Mouse (Mus musculus): ENCODE measurements around the gene Zswim9. TPM values are rescaled to one million over a fixed set of nuclear protein-coding genes. Genes with fewer than 3 reads are reported as not detected.

Zswim9 gene
- 9.8 and 15.7 TPM in 2 replicates for total RNA-seq (2014; fragmentation: Nextera tagmentation)
- 8.7 and 9.7 TPM in 2 replicates for total RNA-seq (2017)
- polyA plus RNA-seq (2012) = 1.8 and 2.4 TPM in 2 replicates

DNA sequence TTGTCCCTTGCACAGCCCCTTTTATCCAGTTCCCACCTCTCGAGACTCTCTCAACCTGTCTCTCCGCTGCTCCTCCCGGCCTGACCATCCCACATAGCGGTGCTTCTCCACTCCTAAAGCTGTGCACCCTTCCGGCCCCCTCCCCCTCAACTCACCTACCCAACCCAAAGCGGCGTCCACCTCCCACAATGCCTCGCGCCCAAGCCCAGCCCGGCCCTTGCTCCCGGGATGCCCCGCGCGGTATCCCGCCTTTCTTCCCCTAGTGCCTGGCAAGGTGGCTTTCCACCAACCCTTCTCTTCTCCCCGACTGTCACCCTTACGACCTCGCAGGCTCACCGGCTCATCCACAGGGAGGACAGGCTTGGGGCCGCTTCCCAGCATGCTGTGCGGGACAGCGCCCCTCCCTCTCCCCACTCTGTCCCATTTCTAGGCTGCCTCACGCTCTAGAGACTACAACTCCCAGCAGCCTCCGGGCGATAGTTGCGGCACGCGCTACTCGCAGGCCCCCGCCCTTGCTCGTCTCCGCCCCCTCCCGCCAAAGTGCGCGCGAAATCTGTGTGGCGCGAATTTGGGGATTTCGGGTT is at the start of gene Zswim9:
TSS of gene Zswim9 (minus strand) at position 414 of the 584 bp plus-strand sequence.
- TF ChIP-seq GATA2 (IDR thresholded peaks at IDR 0.05; ENCODE audit: borderline replicate concordance, low read depth, low read length) (no peak), CTCF (IDR thresholded peaks at IDR 0.05; ENCODE audit: low read depth, low read length) (no peak), GATA1 (IDR thresholded peaks at IDR 0.05; ENCODE audit: borderline replicate concordance, low read length) (no peak), TAL1 (conservative IDR thresholded peaks at IDR 0.05; ENCODE audit: low read depth, low read length) (no peak), POLR2AphosphoS5 (IDR thresholded peaks at IDR 0.05; ENCODE audit: insufficient replicate concordance, low read depth, low read length) (no peak)
- DNase-seq (ENCODE audit: low spot score) (peak; percentile 85), ATAC-seq (ENCODE audit: extremely low read depth, insufficient number of reproducible peaks, low FRiP score, poor library complexity, severe bottlenecking) (peak; percentile 89)
- no peaks in the 10 kb centered on the region for H3K9me3 ChIP-seq (replicated peaks)
- H3K27me3 ChIP-seq (ENCODE audit: insufficient read depth, low read length) = no peaks in the 10 kb centered on the region
- H3K4me3 ChIP-seq (ENCODE audit: low read depth, low read length) = peak within 1 kb of the TSS; percentile 83
- H3K36me3 ChIP-seq (replicated peaks) = peaks cover 66% of the 10 kb centered on the region
- peaks cover 48% of the 10 kb centered on the region for H3K4me1 ChIP-seq (ENCODE audit: insufficient read depth, low read depth, low read length)

DNA sequence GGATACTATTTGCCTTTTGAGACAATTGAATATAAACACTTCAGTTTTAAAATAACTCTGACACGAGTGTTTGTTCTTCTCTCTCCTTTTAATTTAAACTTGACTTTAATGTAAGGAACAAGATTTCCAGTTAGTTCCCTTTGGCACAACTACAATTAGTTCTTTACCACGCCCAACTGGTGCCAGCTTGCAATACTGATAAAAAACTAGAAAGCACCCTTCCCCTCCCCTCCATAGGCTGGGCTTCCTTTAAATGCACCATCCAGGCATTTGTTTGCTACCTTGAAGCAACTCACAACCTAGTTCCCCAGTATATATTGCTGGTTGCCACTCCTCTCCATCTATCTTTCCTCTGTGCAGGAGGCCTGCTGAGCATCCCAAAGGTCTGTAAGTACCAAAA is 45.8 kb upstream of the Zswim9 start, which contains the start of gene Pla2g4c:
TSS of gene Pla2g4c (plus strand) at position 340 of the 400 bp plus-strand sequence.
- Histone ChIP-seq H3K9me3 (replicated peaks) (no peaks in the 10 kb centered on the region), H3K4me1 (ENCODE audit: insufficient read depth, low read depth, low read length) (no peaks in the 10 kb centered on the region), H3K27me3 (ENCODE audit: insufficient read depth, low read length) (no peaks in the 10 kb centered on the region), H3K36me3 (replicated peaks) (peaks cover 2% of the 10 kb centered on the region), H3K4me3 (ENCODE audit: low read depth, low read length) (no peak within 1 kb of the TSS)
- no peak for DNase-seq (ENCODE audit: low spot score)
- no peak for TF ChIP-seq GATA1 (IDR thresholded peaks at IDR 0.05; ENCODE audit: borderline replicate concordance, low read length)
- no peak for TF ChIP-seq TAL1 (conservative IDR thresholded peaks at IDR 0.05; ENCODE audit: low read depth, low read length)
- TF ChIP-seq CTCF (IDR thresholded peaks at IDR 0.05; ENCODE audit: low read depth, low read length) = no peak
- TF ChIP-seq POLR2AphosphoS5 (IDR thresholded peaks at IDR 0.05; ENCODE audit: insufficient replicate concordance, low read depth, low read length) = no peak
- TF ChIP-seq GATA2 (IDR thresholded peaks at IDR 0.05; ENCODE audit: borderline replicate concordance, low read depth, low read length) = no peak
- ATAC-seq (ENCODE audit: extremely low read depth, insufficient number of reproducible peaks, low FRiP score, poor library complexity, severe bottlenecking) = no peak

DNA sequence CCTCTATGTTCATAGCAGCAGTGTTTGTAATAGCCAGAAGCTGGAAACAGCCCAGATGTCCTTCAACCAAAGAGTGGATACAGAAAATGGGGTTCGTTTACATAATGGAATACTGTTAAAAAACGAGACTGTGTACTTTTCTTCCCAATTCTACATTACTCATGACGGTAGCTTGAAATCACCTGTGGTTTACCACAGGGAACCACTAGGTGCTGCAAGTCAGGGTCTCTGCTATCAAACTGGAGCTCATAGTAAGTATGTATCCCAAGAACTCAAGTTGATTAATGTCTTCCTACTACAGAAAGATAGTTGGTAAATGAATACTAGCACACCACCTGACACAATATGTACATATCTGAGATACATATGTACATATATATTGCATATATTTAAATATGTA is 42.9 kb upstream of the Zswim9 start:
- Histone ChIP-seq H3K9me3 (replicated peaks) (no peaks in the 10 kb centered on the region), H3K4me3 (ENCODE audit: low read depth, low read length) (no peak overlapping the region), H3K4me1 (ENCODE audit: insufficient read depth, low read depth, low read length) (no peaks in the 10 kb centered on the region), H3K27me3 (ENCODE audit: insufficient read depth, low read length) (no peaks in the 10 kb centered on the region), H3K36me3 (replicated peaks) (peaks cover 2% of the 10 kb centered on the region)
- TF ChIP-seq GATA2 (IDR thresholded peaks at IDR 0.05; ENCODE audit: borderline replicate concordance, low read depth, low read length) = no peak
- no peak for TF ChIP-seq CTCF (IDR thresholded peaks at IDR 0.05; ENCODE audit: low read depth, low read length)
- TF ChIP-seq GATA1 (IDR thresholded peaks at IDR 0.05; ENCODE audit: borderline replicate concordance, low read length) = no peak
- ATAC-seq (ENCODE audit: extremely low read depth, insufficient number of reproducible peaks, low FRiP score, poor library complexity, severe bottlenecking) (no peak), DNase-seq (ENCODE audit: low spot score) (no peak)

DNA sequence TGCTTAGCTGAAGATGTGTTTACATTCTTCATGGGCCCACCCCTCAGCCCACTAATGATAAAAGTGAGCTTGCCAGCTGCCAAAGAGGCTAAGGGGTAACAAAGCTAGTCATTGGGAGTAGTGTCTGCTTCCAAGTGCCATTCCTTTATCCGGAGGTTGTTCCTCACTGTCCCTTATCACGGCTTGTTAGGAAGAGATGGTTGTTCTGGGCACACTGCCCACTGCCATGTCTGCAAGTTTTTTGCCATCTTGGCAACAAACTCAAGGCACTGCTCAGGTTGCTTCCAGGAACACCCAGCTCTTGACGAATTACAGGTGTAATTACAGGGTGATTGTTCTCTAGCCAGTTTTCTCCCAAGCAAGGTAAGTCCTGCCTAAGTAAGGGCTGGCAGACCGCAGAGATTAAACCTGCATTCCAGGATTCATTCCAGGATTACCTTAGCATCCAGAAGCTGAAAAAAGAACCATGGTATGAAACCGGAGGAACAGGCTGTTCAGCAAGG is 35.6 kb upstream of the Zswim9 start:
- H3K36me3 ChIP-seq (replicated peaks) = peaks cover 51% of the 10 kb centered on the region
- peaks cover 31% of the 10 kb centered on the region for H3K4me1 ChIP-seq (ENCODE audit: insufficient read depth, low read depth, low read length)
- DNase-seq (ENCODE audit: low spot score) = no peak
- no peak for TF ChIP-seq CTCF (IDR thresholded peaks at IDR 0.05; ENCODE audit: low read depth, low read length)
- no peak for TF ChIP-seq GATA1 (IDR thresholded peaks at IDR 0.05; ENCODE audit: borderline replicate concordance, low read length)
- TF ChIP-seq TAL1 (conservative IDR thresholded peaks at IDR 0.05; ENCODE audit: low read depth, low read length) = no peak
- no peak for TF ChIP-seq GATA2 (IDR thresholded peaks at IDR 0.05; ENCODE audit: borderline replicate concordance, low read depth, low read length)
- TF ChIP-seq POLR2AphosphoS5 (IDR thresholded peaks at IDR 0.05; ENCODE audit: insufficient replicate concordance, low read depth, low read length) = no peak
- ATAC-seq (ENCODE audit: extremely low read depth, insufficient number of reproducible peaks, low FRiP score, poor library complexity, severe bottlenecking) = no peak
- no peaks in the 10 kb centered on the region for H3K9me3 ChIP-seq (replicated peaks)
- H3K4me3 ChIP-seq (ENCODE audit: low read depth, low read length) = no peak overlapping the region
- H3K27me3 ChIP-seq (ENCODE audit: insufficient read depth, low read length) = no peaks in the 10 kb centered on the region

DNA sequence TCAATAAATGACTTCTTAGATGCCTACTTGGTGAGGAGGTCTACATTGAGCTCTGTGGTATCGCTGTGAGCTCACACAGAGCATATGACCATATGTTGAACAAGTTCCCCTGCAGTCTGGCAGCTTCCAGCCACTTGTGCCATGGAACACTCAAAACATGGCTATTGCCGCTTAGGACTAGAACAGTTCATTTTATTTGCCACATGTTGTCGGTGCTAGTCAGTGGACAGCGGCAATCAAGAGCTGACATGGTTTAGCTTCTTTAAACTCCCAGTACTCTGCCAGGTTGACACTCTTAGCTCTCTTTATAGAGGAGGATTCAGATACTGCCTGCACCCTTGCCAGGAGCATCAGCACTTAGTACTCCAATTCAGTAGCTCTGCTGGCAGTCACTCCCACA is 32.9 kb upstream of the Zswim9 start:
- Histone ChIP-seq H3K9me3 (replicated peaks) (no peaks in the 10 kb centered on the region), H3K4me3 (ENCODE audit: low read depth, low read length) (no peak overlapping the region), H3K36me3 (replicated peaks) (peaks cover 78% of the 10 kb centered on the region), H3K4me1 (ENCODE audit: insufficient read depth, low read depth, low read length) (peaks cover 45% of the 10 kb centered on the region), H3K27me3 (ENCODE audit: insufficient read depth, low read length) (no peaks in the 10 kb centered on the region)
- DNase-seq (ENCODE audit: low spot score) (no peak), ATAC-seq (ENCODE audit: extremely low read depth, insufficient number of reproducible peaks, low FRiP score, poor library complexity, severe bottlenecking) (no peak)
- TF ChIP-seq CTCF (IDR thresholded peaks at IDR 0.05; ENCODE audit: low read depth, low read length) (no peak), GATA2 (IDR thresholded peaks at IDR 0.05; ENCODE audit: borderline replicate concordance, low read depth, low read length) (no peak), TAL1 (conservative IDR thresholded peaks at IDR 0.05; ENCODE audit: low read depth, low read length) (no peak), GATA1 (IDR thresholded peaks at IDR 0.05; ENCODE audit: borderline replicate concordance, low read length) (no peak)

DNA sequence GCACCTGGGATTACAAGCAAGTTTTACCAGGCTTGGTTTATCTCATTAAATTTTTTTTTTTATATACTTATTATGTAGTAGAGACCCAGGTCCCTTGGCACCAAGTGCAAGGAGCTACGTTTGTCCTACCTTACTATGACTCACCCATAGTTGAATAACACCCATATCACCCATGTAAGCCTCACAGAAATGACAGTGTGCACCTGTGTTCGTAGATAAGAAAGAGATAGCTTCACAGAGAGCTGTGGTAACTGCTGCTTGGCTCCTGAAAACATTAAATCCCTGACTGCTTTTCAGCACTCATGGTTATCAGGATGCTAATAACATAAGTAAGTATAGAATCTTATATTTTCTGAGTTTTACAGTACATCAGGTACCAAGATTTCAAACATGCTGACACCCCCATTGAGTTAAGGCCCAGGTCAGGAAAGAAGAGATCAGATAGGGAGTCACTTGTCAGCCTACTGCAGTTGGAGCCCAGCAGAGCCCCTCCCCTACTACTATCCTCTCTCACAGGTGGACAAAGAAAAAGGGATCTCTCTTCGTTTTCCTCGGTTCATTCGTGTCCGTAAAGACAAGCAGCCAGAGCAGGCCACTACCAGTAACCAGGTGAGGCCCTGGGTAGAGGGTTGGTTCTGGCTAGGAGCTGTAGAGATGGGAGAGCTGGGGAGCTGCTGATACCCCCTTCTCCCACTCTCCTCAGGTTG is 32.1 kb upstream of the Zswim9 start:
- H3K4me1 ChIP-seq (ENCODE audit: insufficient read depth, low read depth, low read length) = peaks cover 45% of the 10 kb centered on the region
- DNase-seq (ENCODE audit: low spot score) (no peak), ATAC-seq (ENCODE audit: extremely low read depth, insufficient number of reproducible peaks, low FRiP score, poor library complexity, severe bottlenecking) (peak; percentile 52; the same call in 1 of the 2 replicates)
- TF ChIP-seq TAL1 (conservative IDR thresholded peaks at IDR 0.05; ENCODE audit: low read depth, low read length) (peak; percentile 51), CTCF (IDR thresholded peaks at IDR 0.05; ENCODE audit: low read depth, low read length) (no peak), GATA1 (IDR thresholded peaks at IDR 0.05; ENCODE audit: borderline replicate concordance, low read length) (no peak), GATA2 (IDR thresholded peaks at IDR 0.05; ENCODE audit: borderline replicate concordance, low read depth, low read length) (no peak), POLR2AphosphoS5 (IDR thresholded peaks at IDR 0.05; ENCODE audit: insufficient replicate concordance, low read depth, low read length) (no peak)
- H3K27me3 ChIP-seq (ENCODE audit: insufficient read depth, low read length) = no peaks in the 10 kb centered on the region
- H3K4me3 ChIP-seq (ENCODE audit: low read depth, low read length) = no peak overlapping the region
- H3K9me3 ChIP-seq (replicated peaks) = no peaks in the 10 kb centered on the region
- peaks cover 86% of the 10 kb centered on the region for H3K36me3 ChIP-seq (replicated peaks)
